Mouse (Mus musculus): ENCODE measurements around the gene Pitpnb.

The Pitpnb gene

GRCm38 (mm10) chr5:111330417-111331098 lies at the start of gene Pitpnb:
Gene Pitpnb, plus strand, starts transcription at chr5:111330763.
- POLR2A ChIA-PET: interaction anchor here in 3 of 4 experiments (0.6 to 5.5 kb wide), 21 partner anchors 10 to 893 kb away, joined by 3 to 39 read pairs (median 4); partner anchors contain the start of genes Fbrsl1 (in 1 of the 3) and Ulk1 (in 1 of the 3)
- CTCF ChIA-PET: interaction anchor here in 1 of 4 experiments (0.6 kb wide), 1 partner anchor 11 kb away, joined by 3 read pairs; no protein-coding TSS in a partner anchor

GRCm38 (mm10) chr5:111284420-111285175 lies 46.0 kb upstream of the Pitpnb start:
- CTCF ChIA-PET: interaction anchor here in 3 of 4 experiments (1.1 to 2.8 kb wide), 4 partner anchors 9 to 15 kb away, joined by 3 to 11 read pairs (median 6); no protein-coding TSS in a partner anchor
- POLR2A ChIA-PET: interaction anchor here in 2 of 4 experiments (0.6 to 2.0 kb wide), 3 partner anchors 8 to 900 kb away, joined by 5 to 6 read pairs (median 5); no protein-coding TSS in a partner anchor

GRCm38 (mm10) chr5:111287571-111287970 lies 43.0 kb upstream of the Pitpnb start:
- ChIA-PET CTCF (no interaction called here), POLR2A (interaction anchor here in 3 of 4 experiments (0.7 to 1.5 kb wide), 4 partner anchors 32 to 1002 kb away, joined by 3 to 4 read pairs (median 3); partner anchors contain the start of genes Pole (in 1 of the 3) and Pxmp2 (in 1 of the 3))

GRCm38 (mm10) chr5:111288486-111288885 lies 42.1 kb upstream of the Pitpnb start:
- ChIA-PET CTCF (interaction anchor here in 1 of 4 experiments (0.7 kb wide), 1 partner anchor 769 kb away, joined by 5 read pairs; no protein-coding TSS in a partner anchor), POLR2A (interaction anchor here in 2 of 4 experiments (0.6 to 1.5 kb wide), 4 partner anchors 33 to 632 kb away, joined by 3 to 5 read pairs (median 3); partner anchors contain the start of gene Pitpnb (in 1 of the 2))

GRCm38 (mm10) chr5:111290071-111290470 lies 40.5 kb upstream of the Pitpnb start:
- ChIA-PET POLR2A (no interaction called here), CTCF (no interaction called here)

GRCm38 (mm10) chr5:111291639-111292038 lies 38.9 kb upstream of the Pitpnb start:
- CTCF ChIA-PET: interaction anchor here in 2 of 4 experiments (0.9 to 1.1 kb wide), 2 partner anchors 22 kb away, joined by 3 read pairs; no protein-coding TSS in a partner anchor
- POLR2A ChIA-PET: interaction anchor here in 1 of 4 experiments (0.6 to 1.1 kb wide), 2 partner anchors 8 to 103 kb away, joined by 3 to 4 read pairs; no protein-coding TSS in a partner anchor

- POLR2A ChIA-PET: interaction anchor here in 1 of 4 experiments (0.7 kb wide), 1 partner anchor 821 kb away, joined by 3 read pairs; no protein-coding TSS in a partner anchor
- CTCF ChIA-PET: no interaction called here
Measured at GRCm38 (mm10) chr5:111297801-111298200, 32.8 kb upstream of the Pitpnb start.

GRCm38 (mm10) chr5:111298706-111299105 lies 31.9 kb upstream of the Pitpnb start:
- CTCF ChIA-PET: interaction anchor here in 2 of 4 experiments (0.7 to 1.0 kb wide), 2 partner anchors 11 to 41 kb away, joined by 3 to 5 read pairs; no protein-coding TSS in a partner anchor

GRCm38 (mm10) chr5:111300776-111301175 lies 29.8 kb upstream of the Pitpnb start:
- ChIA-PET CTCF (interaction anchor here in 1 of 4 experiments (0.8 kb wide), 1 partner anchor 43 kb away, joined by 3 read pairs; no protein-coding TSS in a partner anchor), POLR2A (no interaction called here)

More at GRCm38 (mm10) chr5:111298706-111299105, 31.9 kb upstream of the Pitpnb start:
- POLR2A ChIA-PET: no interaction called here

GRCm38 (mm10) chr5:111301736-111302135 lies 28.8 kb upstream of the Pitpnb start:
- ChIA-PET CTCF (interaction anchor here in 1 of 4 experiments (1.2 kb wide), 1 partner anchor 32 kb away, joined by 4 read pairs; no protein-coding TSS in a partner anchor), POLR2A (no interaction called here)

- ChIA-PET POLR2A (no interaction called here), CTCF (interaction anchor here in 1 of 4 experiments (0.6 kb wide), 1 partner anchor 31 kb away, joined by 3 read pairs; no protein-coding TSS in a partner anchor)
Measured at GRCm38 (mm10) chr5:111304730-111305129, 25.8 kb upstream of the Pitpnb start.

- ChIA-PET CTCF (interaction anchor here in 1 of 4 experiments (0.7 kb wide), 1 partner anchor 12 kb away, joined by 5 read pairs; no protein-coding TSS in a partner anchor), POLR2A (no interaction called here)
Measured at GRCm38 (mm10) chr5:111310185-111310584, 20.4 kb upstream of the Pitpnb start.

GRCm38 (mm10) chr5:111313833-111314232 lies 16.7 kb upstream of the Pitpnb start:
- POLR2A ChIA-PET: interaction anchor here in 1 of 4 experiments (0.6 kb wide), 1 partner anchor 9 kb away, joined by 3 read pairs; no protein-coding TSS in a partner anchor
- CTCF ChIA-PET: no interaction called here

- POLR2A ChIA-PET: interaction anchor here in 1 of 4 experiments (1.3 kb wide), 1 partner anchor 14 kb away, joined by 3 read pairs; no protein-coding TSS in a partner anchor
- CTCF ChIA-PET: interaction anchor here in 1 of 4 experiments (0.5 kb wide), 1 partner anchor 680 kb away, joined by 3 read pairs; no protein-coding TSS in a partner anchor
Measured at GRCm38 (mm10) chr5:111315061-111315460, 15.5 kb upstream of the Pitpnb start.

- POLR2A ChIA-PET: interaction anchor here in 2 of 4 experiments (1.0 to 1.7 kb wide), 2 partner anchors 13 to 29 kb away, joined by 3 to 5 read pairs (median 4); partner anchors contain the start of gene Pitpnb (in 2 of the 2)
- CTCF ChIA-PET: interaction anchor here in 1 of 4 experiments (0.6 kb wide), 2 partner anchors 8 to 478 kb away, joined by 3 to 4 read pairs; partner anchors contain the start of gene Hscb
Measured at GRCm38 (mm10) chr5:111317526-111317925, 13.0 kb upstream of the Pitpnb start.

GRCm38 (mm10) chr5:111318946-111319345 lies 11.6 kb upstream of the Pitpnb start:
- ChIA-PET CTCF (interaction anchor here in 2 of 4 experiments (0.6 to 1.1 kb wide), 2 partner anchors 45 to 301 kb away, joined by 3 read pairs; no protein-coding TSS in a partner anchor), POLR2A (interaction anchor here in 2 of 4 experiments (0.7 to 2.4 kb wide), 3 partner anchors 11 to 394 kb away, joined by 3 to 7 read pairs (median 5); partner anchors contain the start of gene Pitpnb (in 2 of the 2))

- CTCF ChIA-PET: interaction anchor here in 3 of 4 experiments (0.5 to 1.7 kb wide), 7 partner anchors 8 to 359 kb away, joined by 3 to 4 read pairs (median 3); no protein-coding TSS in a partner anchor
Measured at GRCm38 (mm10) chr5:111325813-111326212, 4.8 kb upstream of the Pitpnb start.

GRCm38 (mm10) chr5:111327420-111327819 lies 3.1 kb upstream of the Pitpnb start:
- ChIA-PET POLR2A (no interaction called here), CTCF (no interaction called here)

More at GRCm38 (mm10) chr5:111325813-111326212, 4.8 kb upstream of the Pitpnb start:
- POLR2A ChIA-PET: no interaction called here
